Mouse (Mus musculus) cerebral cortex, adult 2 months (tissue): ENCODE measurements around the gene St3gal6.

ENCODE experiments used
- WGBS: fragments of 180-500 bp; shearing (Covaris S2); methylation state at CpG from one replicate; pipeline ENCODE4 v1.1.7; 2018; 5-methylcytosine and 5-hydroxymethylcytosine counted together

Gene St3gal6

GRCm38 (mm10) chr16:58523972-58524850, at the start of gene St3gal6:
Gene St3gal6, minus strand, starts transcription at chr16:58524243.
- WGBS, result 70% methylated on average over 12 of the region's 12 CpGs

DNA sequence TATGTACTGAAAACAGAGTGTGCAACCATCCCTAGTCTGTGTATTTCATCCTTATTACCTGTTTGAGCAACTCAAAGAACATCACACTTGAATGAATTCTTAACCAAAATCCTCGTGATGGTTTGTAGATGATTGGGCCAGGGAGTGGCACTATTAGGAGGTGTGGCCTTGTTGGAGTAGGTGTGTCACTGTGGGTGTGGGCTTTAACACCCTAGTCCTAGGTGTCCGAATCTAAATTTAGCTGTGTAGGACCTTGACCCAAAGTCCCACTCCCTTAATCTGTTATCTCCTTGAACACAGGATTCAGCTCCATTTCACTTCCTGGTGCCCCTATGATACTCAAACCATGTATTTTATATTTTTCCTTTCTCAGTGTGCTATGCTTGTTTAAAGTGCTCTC, 37.2 kb upstream of the St3gal6 start:
- 86% methylated on average over 2 of the region's 2 CpGs for WGBS

GRCm38 (mm10) chr16:58556067-58556830, 32.2 kb upstream of the St3gal6 start:
- WGBS, result 82% methylated on average over 4 of the region's 4 CpGs

- 79% methylated on average over 1 of the region's 1 CpGs for WGBS
Observed at GRCm38 (mm10) chr16:58554673-58555072, 30.6 kb upstream of the St3gal6 start.

DNA sequence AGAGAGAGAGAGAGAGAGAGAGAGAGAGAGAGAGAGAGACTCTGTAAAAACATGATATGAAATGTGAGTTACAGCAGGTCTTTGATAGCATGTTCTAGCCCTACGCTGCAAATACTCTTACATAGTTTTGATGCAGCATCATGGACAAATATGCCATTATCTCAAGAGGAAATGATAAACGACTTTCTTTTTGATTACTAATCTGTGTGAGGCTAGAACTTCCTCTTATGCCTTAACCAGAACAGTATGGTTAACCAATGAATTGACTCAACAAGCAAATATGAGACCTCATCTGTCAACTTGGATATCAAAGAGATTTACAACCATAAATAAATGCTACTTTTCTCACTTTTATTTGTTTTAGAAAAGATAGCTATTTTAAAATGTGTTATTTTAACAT, 24.0 kb upstream of the St3gal6 start:
- 76% methylated on average over 2 of the region's 2 CpGs for WGBS

DNA sequence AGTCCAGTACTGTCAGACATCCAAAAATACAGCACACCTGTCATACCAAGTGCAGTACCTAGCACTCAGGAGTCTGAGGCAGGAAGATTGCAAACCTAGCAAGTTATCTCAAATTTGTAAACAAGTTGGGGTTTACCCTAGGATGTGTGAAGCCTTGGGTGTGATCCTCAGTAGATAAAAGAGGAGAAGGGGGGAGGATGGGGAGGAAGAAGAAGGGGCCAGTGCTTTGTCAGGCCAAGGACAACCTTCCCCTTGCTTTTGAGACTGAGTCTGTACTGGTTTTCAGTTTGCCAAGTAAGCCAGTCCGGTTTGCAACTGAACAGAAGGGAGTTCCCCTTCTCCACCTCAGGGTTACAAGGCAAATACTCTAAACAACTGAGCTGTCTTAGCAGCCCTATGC, 22.1 kb upstream of the St3gal6 start:
- WGBS, result 72% methylated on average over 1 of the region's 1 CpGs

DNA sequence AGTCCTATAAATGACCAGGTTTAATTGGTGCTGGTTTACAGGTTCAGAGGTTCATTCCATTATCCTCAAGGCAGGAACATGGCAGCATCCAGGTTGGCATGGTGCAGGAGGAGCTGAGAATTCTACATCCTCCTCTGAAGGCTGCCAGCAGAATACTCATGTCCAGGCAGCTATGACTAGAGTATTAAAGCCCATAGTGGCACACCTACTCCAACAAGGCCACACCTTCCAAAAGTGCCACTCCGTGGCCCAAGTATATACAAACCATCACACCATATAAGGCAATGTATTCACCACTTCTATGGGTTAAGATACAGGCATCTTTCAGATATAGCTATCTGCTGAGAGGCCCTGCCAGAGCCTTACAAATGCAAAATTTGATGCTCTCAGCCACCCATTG, 15.4 kb upstream of the St3gal6 start:
- WGBS, result 97% methylated on average over 1 of the region's 1 CpGs

DNA sequence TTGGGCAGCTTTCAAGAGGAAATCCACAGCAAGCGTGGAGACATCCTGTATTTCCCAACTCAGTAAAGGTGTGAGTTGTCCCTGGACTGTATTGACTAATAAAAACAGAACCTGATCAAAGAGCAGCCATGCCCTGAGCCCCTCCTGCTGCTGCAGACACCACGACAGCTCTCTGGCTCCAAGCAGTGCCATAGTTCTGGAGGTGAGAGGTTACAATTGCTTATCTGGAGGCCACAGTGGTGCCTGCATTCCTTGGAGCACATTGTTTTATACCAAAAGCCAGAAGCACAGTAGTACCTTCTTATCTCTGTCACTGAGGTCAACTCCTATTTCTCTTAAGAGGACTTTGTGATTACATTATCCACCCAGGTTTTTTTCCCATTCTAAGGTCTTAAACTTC, 15.0 kb upstream of the St3gal6 start:
- 79% methylated on average over 2 of the region's 2 CpGs for WGBS

- 86% methylated on average over 2 of the region's 2 CpGs for WGBS
Observed at GRCm38 (mm10) chr16:58536076-58536475, 12.0 kb upstream of the St3gal6 start.

DNA sequence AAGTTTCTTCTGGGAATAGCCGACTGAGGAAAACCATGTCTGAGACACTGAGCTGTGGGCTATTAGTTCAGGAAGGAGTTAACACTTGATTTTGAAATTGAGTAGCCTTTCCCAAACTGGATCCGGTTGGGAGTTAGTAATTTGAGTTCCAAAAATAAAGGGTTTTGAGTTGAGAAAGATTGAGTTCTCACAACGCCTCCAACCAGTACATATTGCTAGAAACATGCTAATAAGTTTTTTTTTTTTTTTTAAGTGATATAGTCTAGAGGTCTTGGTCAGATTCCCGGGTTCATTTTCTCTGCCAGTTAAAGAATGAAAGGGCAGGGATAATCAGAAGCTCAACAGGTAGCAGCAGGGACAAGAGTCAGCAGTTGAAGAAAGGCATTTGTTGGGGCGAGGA, 11.2 kb upstream of the St3gal6 start:
- 64% methylated on average over 5 of the region's 5 CpGs for WGBS

GRCm38 (mm10) chr16:58534245-58535142, 10.5 kb upstream of the St3gal6 start:
- WGBS, result 89% methylated on average over 7 of the region's 7 CpGs

DNA sequence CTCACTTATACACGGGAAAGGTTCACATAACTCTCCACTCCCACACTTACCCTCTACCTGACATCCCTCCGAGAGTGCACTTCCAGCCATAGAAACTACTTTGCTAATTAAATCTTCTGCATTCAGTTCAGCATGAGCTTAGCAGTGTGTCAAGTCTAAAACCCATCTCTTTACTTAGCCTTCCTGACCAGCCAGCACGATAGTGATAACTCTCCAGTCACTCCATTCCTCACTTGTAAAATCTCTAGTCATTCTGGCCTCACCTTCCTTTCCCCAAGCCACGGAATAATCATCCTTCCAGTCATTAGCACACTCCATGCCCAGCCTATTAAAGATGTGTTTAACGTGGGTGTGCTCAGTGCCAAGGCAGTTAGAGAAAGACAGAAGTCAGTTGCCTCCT, 9.7 kb upstream of the St3gal6 start:
- 79% methylated on average over 5 of the region's 5 CpGs for WGBS

DNA sequence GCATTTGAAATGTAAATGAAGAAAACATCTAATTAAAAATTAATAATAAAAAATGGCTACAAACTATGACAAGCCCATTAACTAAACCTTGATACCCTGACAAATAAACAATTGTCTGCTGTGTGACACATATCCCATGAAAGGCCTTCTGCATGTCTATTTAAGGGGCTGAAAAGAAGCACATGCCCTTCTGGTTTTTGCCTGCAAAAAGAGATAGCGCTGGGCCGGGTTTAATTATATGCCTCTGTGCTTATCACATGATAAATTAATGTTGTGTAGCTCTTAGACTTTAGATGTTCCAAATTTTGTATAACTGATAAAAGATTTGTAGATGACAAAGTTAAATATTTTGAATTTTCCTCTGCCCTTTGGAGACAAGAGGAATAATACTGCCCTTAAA, 9.2 kb upstream of the St3gal6 start:
- WGBS, result 89% methylated on average over 2 of the region's 2 CpGs

DNA sequence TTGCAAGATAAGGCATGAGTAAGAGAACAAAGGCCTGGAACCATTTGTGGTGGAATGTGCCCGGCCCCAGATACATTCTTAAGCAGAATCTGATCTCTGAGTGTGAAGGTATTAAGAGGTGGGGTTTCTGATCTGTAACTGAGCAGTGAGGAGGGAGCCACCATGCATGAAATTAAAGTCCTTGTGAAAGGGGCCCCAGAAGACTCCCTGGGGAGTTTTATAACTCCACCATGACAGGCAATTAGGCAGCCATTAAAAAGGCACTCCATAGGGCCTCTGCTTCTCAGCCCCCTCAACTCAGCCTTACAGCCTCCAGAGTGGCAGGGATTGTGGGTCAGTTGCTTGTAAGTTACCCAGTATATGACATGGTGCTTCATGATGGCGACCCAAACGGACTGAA, 8.5 kb upstream of the St3gal6 start:
- 90% methylated on average over 3 of the region's 3 CpGs for WGBS

GRCm38 (mm10) chr16:58527817-58528216, 3.8 kb upstream of the St3gal6 start:
- WGBS, result 81% methylated on average over 5 of the region's 5 CpGs

- 92% methylated on average over 6 of the region's 6 CpGs for WGBS
Observed at GRCm38 (mm10) chr16:58526729-58527128, 2.7 kb upstream of the St3gal6 start.

GRCm38 (mm10) chr16:58523044-58523859, 791 bp downstream of the St3gal6 start:
- WGBS, result under 1% methylated on average over 58 of the region's 58 CpGs

- under 1% methylated on average over 16 of the region's 16 CpGs for WGBS
Observed at GRCm38 (mm10) chr16:58522677-58523043, 1.4 kb downstream of the St3gal6 start.

GRCm38 (mm10) chr16:58521900-58522299, 2.1 kb downstream of the St3gal6 start:
- 51% methylated on average over 7 of the region's 7 CpGs for WGBS

GRCm38 (mm10) chr16:58521182-58521581, 2.9 kb downstream of the St3gal6 start:
- 64% methylated on average over 4 of the region's 4 CpGs for WGBS

- 85% methylated on average over 6 of the region's 6 CpGs for WGBS
Observed at GRCm38 (mm10) chr16:58520457-58520856, 3.6 kb downstream of the St3gal6 start.
